Mouse (Mus musculus) intestine, embryonic 15.5 days (tissue): ENCODE measurements around the gene Elf3. TPM values are rescaled to one million over a fixed set of nuclear protein-coding genes. Genes with fewer than 3 reads are reported as not detected.
A peak's percentile ranks its signal among the peaks of the same experiment; 100 is the strongest.

Experiments
- ATAC-seq: fragments of 200-750 bp; cut with Nextera tagmentation; 2 replicates; pipeline ENCODE4 v1.8.0; 2017; ENCODE audit warnings: moderate TSS enrichment, moderate library complexity
- H3K27ac ChIP-seq: fragments of 300-500 bp; sonication (generic); 2 replicates; pipeline ENCODE4 v1.5.1; 2015; ENCODE audit warnings: mild to moderate bottlenecking, inconsistent platforms
- H3K27me3 ChIP-seq: fragments of 300-500 bp; sonication (generic); replicated peaks from 2 replicates; pipeline ENCODE4 v1.6.1; 2015; ENCODE audit warnings: inconsistent platforms
- H3K36me3 ChIP-seq: fragments of 300-500 bp; sonication (generic); 2 replicates; pipeline ENCODE4 v1.6.1; 2015; ENCODE audit warnings: inconsistent platforms
- H3K4me1 ChIP-seq: fragments of 300-500 bp; sonication (generic); replicated peaks from 2 replicates; pipeline ENCODE4 v1.6.1; 2015; ENCODE audit warnings: inconsistent platforms
- H3K4me2 ChIP-seq: fragments of 300-500 bp; sonication (generic); replicated peaks from 2 replicates; pipeline ENCODE4 v1.6.1; 2015; ENCODE audit warnings: mild to moderate bottlenecking, inconsistent platforms
- H3K4me3 ChIP-seq: fragments of 300-500 bp; sonication (generic); replicated peaks from 2 replicates; pipeline ENCODE4 v1.5.1; 2015; ENCODE audit warnings: inconsistent platforms
- H3K9ac ChIP-seq: fragments of 300-500 bp; sonication (generic); 2 replicates; pipeline ENCODE4 v1.6.1; 2015; ENCODE audit warnings: inconsistent platforms
- H3K9me3 ChIP-seq: fragments of 300-500 bp; sonication (generic); 2 replicates; pipeline ENCODE4 v1.6.1; 2016; ENCODE audit warnings: inconsistent platforms
- WGBS: fragments of 180-500 bp; shearing (Covaris S2); methylation state at CpG from one replicate; pipeline ENCODE4 v1.1.7; 2015; 5-methylcytosine and 5-hydroxymethylcytosine counted together
- polyA plus RNA-seq: library from polyadenylated mRNA; unstranded; fragments of >200 nt; fragmentation: Nextera tagmentation; extraction: Ambion mirVana; gene quantifications from 2 replicates; pipeline ENCODE4 v1.2.1, GENCODE M21; 2015

Gene Elf3
- polyA plus RNA-seq, 1 experiment from 2014 or later: 209 TPM

DNA sequence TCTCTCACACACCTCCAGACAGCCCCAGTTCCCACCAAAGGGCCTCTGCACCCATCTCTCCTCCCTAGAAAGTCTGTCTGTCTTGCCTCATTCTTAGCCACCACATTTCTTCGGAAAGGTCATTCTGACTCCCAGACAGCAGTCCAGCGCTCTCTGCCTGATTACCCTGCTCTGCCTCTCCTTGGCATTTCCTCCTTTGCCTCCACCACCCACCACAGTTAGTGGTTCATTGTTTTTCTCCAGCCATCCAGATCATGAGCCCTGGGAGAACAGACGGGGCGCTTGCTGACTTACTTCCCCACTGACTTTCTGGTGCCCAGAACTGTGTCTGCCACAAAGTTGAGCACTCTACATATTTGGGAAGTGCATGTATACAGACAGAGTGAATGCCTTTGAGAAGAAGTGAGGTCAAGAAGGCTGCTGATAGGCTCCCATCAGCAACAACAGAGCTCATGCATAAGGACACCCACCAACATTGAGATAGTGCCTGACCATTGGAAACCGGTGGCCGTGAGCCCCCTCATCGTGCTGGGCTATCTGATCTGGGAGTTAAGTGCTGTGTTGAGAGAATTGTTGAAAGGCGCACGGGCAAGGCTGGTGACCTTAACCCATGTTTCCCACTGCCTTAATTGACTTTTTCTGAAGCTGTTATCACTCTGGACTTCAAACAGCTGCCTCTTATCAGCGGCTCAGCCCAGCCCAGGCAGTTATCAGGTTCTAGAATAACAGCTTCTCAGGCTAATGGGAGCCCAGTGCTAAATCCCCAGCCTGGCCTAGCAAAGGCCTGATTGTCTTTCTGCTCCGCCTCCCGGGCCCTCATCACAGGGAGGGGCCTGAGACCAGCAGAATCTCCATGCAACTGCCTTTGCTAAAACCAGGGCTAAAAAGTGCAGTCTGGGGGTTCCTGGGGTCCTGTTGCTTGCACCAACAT is 53.9 kb downstream of the Elf3 start:
- H3K9ac ChIP-seq: no peak overlapping the region; the same call in 1 of the 2 replicates
- no peaks in the 10 kb centered on the region for H3K36me3 ChIP-seq
- ATAC-seq: peak; percentile 93
- no peak overlapping the region for H3K4me3 ChIP-seq
- 0 out of 2 replicates have a peak, but pooled peaks cover 12% of the 10 kb centered on the region for H3K4me1 ChIP-seq
- WGBS: 27% methylated on average over 12 of the region's 12 CpGs
- peak overlapping the region; percentile 72 for H3K27ac ChIP-seq
- H3K4me2 ChIP-seq: peak overlapping the region; percentile 26; the same call in 1 of the 2 replicates
- H3K27me3 ChIP-seq: no peaks in the 10 kb centered on the region
- H3K9me3 ChIP-seq: no peaks in the 10 kb centered on the region

Other genes with a start within 250 kb of the Elf3 start
- 0.45 and 0.49 TPM in 2 replicates for gene Lgr6, start 153.3 kb downstream of the Elf3 start, polyA plus RNA-seq
- 2.0 TPM in 2 replicates for gene Ptpn7, start 125.9 kb downstream of the Elf3 start, polyA plus RNA-seq
- 60.6 TPM in 2 replicates for gene Arl8a, start 111.7 kb downstream of the Elf3 start, polyA plus RNA-seq
- gene Gpr37l1, start 90.9 kb downstream of the Elf3 start, polyA plus RNA-seq: 0.47 and 0.73 TPM in 2 replicates
- 155 and 158 TPM in 2 replicates for gene Rnpep, start 25.5 kb upstream of the Elf3 start, polyA plus RNA-seq
- gene Timm17a, start 55.2 kb upstream of the Elf3 start, polyA plus RNA-seq: 246 and 278 TPM in 2 replicates
- gene Lmod1, start 66.2 kb upstream of the Elf3 start, polyA plus RNA-seq: 11.1 and 11.2 TPM in 2 replicates
- gene Shisa4, start 116.7 kb upstream of the Elf3 start, polyA plus RNA-seq: 29.5 and 30.2 TPM in 2 replicates
- 85.6 and 92.2 TPM in 2 replicates for gene Ipo9, start 171.9 kb upstream of the Elf3 start, polyA plus RNA-seq